Mouse (Mus musculus) cerebellum, adult 2 months (tissue): Measurements from ENCODE around the gene Ncl.

Experiments
- CTCF ChIP-seq: fragments of 200-500 bp; IDR thresholded peaks from 2 replicates; pipeline ENCODE4 v1.5.1; 2011; ENCODE audit warnings: low read depth, mild to moderate bottlenecking, control low read depth, low read length, moderate library complexity, borderline replicate concordance; ENCODE audit not compliant: insufficient read depth
- POLR2A ChIP-seq: fragments of 200-500 bp; IDR thresholded peaks from 2 replicates; pipeline ENCODE4 v1.6.1; 2011; ENCODE audit warnings: low read length, control low read depth, borderline replicate concordance; ENCODE audit not compliant: insufficient read depth

GRCm38 (mm10) chr1:86313772-86314125, 45.5 kb downstream of the Ncl start:
- TF ChIP-seq CTCF, result peak; percentile 21; the same call in 1 of the 2 replicates
- no peak for TF ChIP-seq POLR2A
